Mouse (Mus musculus): ENCODE data around the gene Hist1h4d.

DNA sequence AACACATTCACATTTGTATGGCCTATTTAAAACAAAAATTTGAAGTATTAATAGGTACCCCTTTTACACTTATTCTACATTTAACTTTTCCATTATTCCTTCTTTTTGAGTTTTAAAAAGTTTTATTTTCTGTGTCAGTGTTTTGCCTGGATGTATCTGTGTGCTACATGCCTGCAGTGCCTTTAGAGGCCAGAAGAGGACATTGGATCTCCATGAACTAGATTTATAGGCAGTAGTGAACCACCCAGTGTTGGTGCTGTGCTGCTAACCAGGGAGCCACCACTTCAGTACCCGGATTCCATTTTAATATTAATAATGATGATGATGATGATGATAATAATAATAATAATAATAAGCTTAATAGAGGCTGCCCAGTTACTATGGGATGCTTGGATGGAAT is 49.3 kb downstream of the Hist1h4d start:
- TF ChIP-seq CTCF (IDR thresholded peaks at IDR 0.05; ENCODE audit: borderline replicate concordance, insufficient read depth, low read depth, low read length) (no peak), POLR2A (IDR thresholded peaks at IDR 0.05; ENCODE audit: borderline replicate concordance, insufficient read depth, low read length) (no peak)

Measured in cerebellum, adult 2 months (tissue).